Mouse (Mus musculus) retina, adult 2 months (tissue): ENCODE data around the gene Cdc26.

Experiments
- DNase-seq: peaks from one replicate; pipeline ENCODE4 v3.0.0-alpha.2; 2012; ENCODE audit warnings: low read depth, low spot score

The Cdc26 gene

DNA sequence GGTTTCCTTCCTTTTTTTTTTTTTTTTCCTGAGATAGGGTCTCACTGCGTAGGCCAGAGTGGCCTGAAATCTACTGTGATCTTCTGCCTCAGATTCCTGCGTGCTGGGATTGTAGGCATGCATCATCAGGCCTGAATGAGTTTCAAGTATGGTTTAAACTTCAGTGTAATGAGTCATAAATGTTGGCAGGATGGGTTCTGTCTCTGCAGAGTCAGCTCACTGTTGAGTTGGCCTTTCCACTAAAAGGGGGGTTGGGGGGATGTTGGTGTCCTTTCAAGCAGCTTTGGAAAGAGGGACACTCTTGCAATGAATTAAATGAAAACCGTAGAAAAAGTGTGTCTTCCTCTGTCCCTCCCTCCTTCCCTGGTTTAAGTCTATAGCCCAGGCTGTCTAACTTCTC, 9.5 kb downstream of the Cdc26 start:
- no peak for DNase-seq

DNA sequence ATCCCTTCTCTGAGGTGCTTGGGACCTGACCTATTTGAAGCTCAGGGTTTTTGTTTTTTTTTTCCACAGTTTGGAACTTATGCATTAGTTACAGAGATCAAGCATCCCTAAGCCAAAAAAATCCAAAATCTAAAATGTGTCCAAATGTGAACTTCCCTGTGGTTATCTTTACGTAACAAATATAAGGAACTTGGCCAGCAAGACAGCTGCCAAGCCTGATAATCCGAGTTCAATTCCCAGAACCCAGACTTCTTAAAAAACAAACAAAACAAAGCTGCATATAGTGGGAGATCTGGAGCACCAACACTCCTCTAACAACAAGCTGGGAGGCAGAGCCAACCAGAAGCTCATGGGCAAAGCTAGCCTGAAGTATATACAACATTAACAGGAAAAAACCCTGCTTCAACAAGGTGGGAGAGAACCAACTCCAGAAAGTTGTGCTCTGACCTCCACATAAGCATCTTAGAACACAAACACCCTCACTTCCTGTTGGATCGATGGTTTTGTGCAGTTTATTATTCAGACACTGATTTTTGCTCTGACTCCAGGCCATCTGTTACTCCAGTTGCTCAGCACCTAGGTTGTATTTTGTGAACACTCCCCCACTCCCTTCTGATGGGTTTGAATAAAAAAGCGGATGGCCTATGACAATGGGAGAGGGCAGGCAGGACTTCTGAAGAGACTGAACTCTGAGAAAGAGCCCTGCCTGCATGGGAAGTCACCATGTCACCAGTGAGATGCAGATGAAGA, 10.7 kb downstream of the Cdc26 start:
- no peak for DNase-seq

DNA sequence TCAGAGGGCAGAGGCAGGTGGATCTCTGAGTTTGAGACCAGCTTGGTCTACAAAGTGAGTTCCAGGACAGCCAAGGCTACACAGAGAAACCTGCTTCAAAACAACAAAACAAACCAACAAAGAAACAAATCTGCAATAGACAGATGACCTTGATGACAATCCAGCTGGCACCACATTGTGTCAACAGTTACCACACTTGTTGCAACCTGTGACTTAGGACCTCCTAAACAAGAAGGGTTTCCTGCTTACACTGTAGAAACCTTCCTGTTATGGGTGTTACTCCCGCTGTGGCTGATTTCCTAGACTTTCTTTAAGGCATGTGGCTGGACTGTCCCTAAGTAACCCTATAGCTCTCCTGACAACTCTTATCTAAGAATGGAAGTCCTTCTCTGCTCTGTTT, 12.6 kb downstream of the Cdc26 start:
- DNase-seq, result no peak

DNA sequence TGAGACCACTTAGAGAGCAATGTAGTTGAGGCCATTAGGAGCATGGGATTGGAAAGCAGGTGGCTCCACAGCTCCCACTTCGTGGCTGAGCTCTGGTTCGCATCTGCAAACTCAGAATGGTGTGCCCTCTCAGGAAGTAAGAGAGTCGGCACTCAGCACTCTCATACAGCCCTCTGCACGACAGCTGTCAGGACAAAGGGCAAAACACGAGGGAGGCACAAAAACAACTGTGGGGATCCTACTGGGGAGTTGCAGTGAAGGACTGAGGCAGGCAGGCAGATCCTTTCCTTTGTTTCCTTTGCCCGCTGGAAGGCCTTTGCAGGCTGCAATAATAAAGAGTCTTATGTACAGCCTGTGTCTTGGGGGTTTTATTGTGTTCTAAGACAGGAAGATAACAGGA, 15.0 kb downstream of the Cdc26 start:
- no peak for DNase-seq

DNA sequence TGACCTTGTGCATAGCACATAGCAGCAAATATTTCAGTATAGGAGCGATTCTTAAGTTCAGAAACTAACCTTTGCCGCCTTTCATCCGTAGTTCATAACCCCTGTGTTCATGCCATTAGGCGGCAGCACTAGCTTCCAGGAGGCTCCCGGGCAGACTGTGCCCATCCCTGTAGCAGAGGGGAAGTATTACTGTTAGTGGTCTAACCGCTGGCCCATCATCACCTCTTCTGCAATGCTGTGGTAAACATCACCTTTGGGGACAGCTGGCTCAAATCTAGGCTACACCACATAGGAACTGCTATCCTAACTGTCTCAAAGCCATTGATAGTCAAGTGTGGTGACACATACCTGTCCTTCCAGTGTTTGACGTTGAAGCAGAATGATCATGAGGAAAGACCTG, 16.6 kb downstream of the Cdc26 start:
- DNase-seq, result no peak

DNA sequence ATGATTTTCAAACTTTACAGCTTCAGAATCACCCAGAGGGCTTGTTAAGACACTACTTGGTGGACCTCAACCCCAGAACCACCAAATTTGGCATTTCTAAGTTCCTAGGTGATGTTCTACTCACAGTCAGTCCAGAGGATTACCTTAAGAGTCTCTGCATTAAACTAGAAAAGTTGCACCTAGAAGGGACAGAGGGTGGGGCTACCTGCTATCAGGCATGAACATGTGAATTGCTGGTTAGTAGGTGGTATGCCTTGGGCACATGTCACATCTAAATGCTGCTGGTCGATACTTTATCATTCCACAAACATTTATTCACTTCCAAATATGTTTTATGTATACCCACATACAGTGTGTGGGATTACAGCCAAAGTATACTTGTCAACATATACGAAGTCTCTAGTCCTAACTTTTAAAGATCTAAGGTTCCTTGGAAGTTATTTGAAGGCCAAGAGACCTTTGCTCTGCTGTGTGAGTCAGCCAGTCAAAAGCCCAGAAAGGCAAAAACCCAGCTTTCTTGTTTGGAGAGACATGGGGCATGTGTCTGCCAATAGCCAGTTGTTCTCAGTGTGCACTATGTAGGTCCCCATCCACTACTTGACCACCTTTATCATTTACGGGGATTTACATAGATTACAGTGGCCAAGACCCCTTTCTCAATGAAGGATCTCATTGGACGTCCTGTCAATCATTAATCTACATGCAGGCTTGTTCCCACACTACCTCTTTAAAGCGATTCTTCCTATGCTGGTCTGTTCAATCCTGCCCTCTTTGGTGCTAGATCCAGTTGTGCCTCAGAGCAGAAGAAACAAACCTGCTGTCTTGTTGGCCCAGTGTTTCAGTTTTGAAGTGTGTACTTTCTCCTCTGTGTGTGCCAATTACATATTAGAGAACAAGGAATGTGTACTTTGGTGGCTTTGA, 18.6 kb downstream of the Cdc26 start:
- no peak for DNase-seq

DNA sequence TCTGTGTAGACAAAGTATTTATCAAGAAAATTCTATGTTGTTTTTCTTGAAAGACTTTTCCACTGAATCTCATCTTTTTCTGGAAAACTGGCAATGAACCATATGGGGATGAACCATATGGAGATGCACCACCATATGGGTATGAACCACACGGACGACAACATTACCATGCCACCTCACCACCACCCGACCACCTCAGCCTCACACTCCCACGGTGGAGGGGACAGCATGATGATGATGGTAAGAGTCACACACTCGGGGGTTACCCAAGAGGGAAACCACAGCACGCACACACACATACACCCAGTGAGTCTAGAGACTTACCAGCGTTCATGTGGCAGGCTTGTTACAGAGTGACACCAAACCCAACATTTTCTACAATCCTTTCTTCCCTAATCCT, 23.0 kb downstream of the Cdc26 start:
- no peak for DNase-seq

DNA sequence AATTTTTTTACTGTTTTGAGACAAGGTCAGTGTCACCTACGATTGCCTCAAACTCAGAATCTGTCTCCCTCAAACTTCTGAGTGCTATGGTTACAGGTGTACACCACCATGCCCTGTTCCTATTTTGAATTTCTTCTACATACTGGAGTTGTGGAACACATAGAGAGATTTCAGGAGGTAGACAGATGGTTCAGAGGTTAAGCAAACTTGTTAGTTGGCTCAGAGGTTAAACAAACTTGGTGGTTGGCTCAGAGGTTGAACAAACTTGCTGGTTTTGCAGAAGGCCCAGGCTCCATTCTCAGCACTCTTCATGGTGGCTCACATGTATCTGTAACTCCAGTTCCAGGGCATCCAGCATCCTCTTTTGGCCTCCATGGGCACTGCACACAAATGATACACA, 24.3 kb downstream of the Cdc26 start:
- no peak for DNase-seq

DNA sequence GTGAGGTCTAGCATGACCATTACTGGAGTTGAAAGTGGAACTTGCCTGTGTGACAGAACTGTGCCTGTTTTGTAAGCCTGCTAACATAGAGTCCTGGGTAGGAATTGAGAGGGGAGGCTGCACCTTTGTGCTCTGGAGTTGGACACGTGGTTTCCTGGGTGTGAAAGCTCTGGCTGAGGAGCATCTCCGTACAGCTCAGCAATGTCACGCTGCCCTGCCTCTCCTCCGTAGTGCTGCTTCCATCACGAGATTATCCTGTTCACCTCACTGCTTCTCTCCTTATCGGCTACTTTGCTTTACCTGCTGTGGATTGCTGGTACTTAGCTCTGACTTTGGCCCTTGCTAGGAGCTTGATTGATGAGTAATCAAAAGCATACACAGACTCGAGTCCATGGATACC, 24.7 kb downstream of the Cdc26 start:
- DNase-seq, result no peak

DNA sequence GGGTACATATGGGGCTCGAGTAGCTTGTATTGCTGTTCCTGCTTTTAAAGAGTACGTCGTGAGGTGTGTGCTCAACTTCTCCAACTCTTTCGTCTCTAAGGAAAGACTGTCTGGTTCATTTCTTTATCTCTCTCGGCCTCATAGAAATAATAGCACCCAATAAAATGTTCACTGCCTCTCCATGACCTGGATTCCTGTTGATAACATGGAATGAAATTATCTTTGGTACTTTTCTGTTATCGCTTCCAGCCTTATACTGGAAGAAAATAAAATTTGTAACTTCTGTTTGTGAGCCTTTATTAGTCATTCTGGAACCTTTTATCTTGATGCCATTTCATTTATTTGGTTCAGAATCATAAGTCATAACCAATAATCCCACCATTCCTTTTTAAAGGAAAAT, 25.2 kb downstream of the Cdc26 start:
- no peak for DNase-seq

DNA sequence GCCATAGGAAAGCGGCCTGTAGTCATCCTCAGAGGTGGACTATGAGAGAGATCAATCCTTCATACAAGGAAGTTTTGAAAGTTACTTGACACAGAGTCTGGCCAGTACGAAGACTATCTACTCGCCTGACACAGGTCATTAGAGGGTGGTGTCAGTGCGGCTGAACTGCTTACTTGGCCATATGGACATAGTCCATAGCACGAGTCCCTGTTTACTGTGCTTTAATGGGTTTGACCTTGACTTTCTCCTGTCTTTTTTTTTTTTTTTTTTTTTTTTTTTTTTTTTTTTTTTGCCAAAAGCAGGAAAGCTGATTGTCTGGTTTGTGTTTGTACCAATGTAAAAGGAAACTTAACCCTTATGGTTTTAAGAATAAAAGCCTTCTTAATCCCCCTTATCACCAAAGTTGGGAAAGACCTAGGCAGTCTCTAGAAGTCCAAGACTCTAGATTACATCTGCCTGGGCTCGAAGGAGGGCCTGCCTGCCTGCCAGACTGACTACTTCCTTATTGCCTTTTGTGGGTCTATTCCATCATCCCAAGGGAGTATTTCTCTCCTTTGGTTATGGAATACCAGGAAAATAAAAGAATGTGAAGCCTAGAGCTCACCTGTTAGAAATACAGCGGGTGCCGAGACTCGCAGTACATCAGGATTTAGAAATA, 28.6 kb downstream of the Cdc26 start:
- no peak for DNase-seq

DNA sequence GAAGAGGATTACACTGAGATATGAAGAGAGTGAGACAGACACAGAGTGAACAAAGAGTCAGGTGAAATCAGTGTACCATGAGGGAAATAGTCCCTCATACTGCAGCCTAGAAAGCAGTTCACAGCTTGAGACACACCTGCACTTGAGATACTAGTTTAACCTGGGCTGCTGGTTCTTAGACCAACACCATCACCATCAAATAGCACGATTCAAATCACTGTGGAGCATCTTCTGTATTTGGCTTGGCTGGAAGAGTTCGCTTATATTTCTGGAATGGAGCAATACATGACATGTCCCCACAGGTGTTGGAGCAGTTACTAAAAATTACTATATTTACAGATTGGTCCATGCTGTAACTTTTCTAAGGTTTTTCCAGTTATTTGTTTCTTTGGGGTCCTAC, 32.3 kb downstream of the Cdc26 start:
- no peak for DNase-seq

DNA sequence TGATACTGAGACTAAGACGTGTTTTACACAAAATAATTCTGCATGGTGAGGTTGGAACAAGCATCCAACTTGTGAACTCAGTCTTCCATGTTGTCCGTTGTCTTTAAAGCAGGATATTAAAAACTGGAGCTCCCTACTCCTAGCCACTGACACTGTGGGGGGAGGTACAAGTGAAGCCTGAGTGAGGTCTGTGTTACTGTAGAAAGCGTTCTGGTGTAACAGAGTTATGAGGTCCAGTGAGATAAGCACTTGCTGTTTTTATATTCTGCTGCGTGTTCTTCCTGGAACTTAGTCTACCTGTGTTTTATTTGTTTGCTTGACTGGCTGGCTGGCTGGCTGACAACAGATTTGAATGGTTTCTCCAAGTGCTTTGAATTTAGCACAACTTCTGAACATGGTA, 34.1 kb downstream of the Cdc26 start:
- no peak for DNase-seq

DNA sequence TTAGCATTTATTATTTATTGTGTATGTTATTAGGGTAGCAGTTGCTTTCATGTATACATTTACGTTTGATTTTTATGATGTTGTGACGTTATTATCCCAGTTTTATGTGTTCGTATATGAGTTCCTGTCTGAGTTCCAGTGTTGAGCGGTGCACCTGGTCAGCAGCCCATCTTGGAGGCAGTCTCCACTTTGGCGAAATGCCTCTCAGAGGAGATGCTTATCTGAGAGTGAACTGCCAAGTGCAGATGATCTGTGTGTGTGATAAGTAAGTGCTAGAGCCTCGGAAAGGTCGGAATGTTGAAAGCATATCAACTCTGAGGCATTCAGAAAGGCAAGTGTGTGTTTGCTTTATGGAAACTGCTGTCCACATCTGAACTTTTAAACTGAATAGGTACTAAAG, 34.8 kb downstream of the Cdc26 start:
- no peak for DNase-seq

DNA sequence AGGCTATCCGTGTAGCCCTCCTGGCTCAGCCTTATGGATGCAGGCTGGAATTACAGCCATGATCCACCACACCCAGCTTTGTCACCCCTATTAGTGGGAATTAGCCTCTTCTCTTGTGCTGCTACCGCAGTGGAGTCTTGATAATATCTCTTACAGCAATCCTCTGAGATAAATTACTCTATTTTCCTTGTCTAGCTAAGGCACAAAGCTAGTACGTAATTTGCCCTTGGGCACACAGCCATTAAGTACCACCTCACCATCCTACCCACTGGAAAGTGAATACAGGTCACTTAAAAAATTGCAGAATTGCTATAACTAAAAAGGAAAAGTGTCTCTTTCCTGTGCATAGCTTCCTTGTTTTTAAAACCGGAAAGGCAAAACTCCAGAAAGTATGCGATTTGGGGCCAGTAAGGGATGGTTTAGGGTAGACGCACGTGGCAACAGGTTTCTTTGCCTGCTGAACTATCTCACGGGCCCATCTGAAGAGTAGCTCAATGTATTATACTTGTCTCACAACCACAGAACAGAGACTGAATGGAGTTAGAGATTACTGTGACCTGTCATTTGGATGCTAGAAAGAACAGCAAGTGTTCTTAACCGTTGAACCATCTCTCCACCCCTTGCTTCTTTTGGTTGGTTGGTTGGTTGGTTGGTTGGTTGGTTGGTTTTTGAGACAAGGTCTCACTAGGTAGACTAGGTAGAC, 35.5 kb downstream of the Cdc26 start:
- DNase-seq, result no peak

DNA sequence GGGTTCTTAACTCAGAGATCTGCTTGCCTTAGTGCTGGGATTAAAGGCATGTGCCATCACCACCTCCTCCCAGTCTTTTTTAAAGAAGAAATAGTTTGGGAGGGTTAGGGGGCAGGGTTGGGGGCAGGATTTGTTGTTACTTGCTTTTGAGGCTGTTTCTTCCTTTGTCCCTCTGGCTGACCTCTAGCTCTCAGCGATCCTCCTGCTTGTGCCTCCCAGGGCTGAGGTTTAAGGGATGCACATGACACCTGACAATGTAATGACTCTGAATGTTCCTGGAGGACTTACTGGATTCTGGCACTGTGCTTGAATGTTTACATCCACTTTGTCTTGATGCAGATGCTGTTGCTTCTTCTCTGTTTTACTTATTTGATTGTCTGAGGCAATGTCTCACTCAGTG, 36.0 kb downstream of the Cdc26 start:
- DNase-seq, result no peak

DNA sequence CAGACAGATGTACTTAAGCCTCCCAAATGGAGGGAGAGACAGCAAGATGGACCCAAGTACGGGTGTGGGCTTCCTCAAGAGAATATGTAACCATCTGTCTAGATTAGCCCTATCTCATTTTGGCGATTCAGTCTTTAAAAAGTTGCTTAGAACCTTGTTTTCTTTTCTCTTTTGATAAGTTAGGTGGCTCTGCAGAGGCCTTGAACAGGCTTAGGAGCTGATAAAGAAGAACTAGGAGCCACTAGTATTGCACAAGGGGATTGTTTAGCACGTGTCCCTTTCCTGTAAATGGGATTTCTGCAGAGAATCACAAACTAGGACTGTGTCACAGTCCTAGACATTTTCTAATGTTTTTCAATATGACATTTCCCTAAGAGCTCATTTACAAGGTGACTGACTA, 39.4 kb downstream of the Cdc26 start:
- DNase-seq, result no peak

DNA sequence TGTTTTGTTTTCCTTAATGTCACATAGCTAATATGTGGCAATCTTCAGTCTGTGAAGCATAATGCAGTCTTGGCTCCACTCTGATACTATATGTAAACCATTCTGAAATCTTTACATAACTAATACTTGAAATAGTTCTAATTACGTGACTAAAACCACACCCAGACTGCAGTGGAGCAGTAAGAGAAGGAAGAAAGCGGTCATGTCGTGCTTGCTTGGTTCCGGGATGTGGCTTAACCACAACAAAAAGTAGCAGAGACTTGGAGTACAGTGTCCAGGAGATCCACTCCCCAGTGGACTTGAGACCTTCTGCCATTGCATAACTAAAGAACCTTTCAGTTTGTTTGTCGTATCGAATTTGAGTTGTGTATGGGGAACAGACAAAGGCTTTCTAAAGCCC, 40.9 kb downstream of the Cdc26 start:
- DNase-seq, result no peak

DNA sequence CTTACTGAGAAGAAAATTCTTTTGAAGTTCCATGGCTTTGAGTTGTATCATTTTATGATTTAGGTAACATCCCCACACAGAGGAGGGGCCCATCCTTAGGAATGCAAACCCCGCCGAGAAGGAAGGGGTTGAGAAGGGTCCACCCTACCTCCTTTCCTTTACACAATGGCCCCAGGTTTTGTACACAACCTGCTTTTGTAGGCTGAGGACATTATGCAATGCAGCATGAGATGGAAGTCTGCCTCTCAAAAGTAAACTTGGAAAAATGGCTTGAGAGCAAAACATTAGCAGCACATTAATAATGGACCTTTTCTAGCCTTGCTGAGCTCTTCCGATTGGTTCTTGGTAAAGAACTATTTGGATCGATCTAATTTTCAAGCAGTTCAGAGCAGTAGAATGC, 42.2 kb downstream of the Cdc26 start:
- DNase-seq, result no peak

DNA sequence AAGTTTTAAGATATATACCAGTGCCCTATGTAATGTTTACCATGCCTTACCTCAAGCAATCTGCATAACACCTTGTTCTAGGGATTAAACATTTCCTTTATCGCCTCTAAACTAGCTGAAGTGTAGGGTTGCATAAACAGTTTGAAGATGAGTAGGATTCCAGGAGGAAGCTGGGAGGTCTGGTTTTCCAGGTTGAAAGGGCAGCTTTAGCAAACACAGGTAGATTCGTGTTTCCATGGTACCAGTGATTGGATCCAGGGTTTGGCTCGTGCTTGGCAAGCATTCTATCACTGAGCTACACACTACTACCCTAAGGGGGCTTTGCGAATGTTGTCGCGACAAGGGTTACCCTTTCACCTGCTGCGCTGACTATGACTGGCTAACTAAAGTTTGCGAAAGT, 44.1 kb downstream of the Cdc26 start:
- DNase-seq, result no peak

DNA sequence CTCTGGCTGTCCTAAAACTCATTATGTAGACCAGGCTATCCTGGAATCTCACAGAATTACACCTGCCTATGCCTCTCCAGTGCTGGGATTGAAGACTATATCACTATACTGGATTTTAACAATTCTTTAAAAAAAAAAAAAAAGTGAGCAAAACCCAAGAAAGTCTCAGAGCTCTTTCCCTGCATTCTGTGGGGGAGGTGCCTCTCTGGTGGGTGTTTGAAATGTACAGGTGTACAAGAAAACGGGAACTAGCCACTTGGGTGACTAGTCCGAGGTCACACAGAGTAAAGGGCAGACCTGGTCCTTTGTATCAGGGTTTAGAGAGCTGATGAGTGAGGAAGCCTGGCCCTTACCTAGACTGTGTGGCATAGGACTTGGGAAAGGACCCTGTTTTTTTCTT, 46.0 kb downstream of the Cdc26 start:
- no peak for DNase-seq

DNA sequence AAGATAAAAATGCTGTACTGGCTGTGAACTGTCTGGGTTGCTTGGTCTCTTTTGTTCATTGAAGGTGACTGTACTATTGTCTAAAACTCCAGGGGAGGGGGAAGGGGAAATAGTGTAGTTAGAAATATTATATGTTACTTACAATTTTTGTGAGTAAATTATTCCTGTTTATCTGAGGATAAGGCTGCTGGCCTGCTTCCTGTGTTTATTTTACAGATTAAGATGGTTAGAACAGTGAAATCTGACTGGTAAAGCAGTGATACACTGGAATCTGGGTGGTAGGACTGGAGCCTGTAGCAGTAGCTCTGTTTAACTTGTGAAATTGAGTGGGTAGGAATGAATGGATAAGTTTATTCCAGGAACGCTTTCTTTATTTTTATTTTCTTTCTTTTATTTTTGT, 46.4 kb downstream of the Cdc26 start:
- DNase-seq, result no peak
